Mouse (Mus musculus): Measurements from ENCODE around the gene Slc24a4. TPM values are rescaled to one million over a fixed set of nuclear protein-coding genes. Genes with fewer than 3 reads are reported as not detected.

Gene Slc24a4
- polyA plus RNA-seq, 1 experiment from 2014 or later, result 2.8 TPM

- no peaks in the 10 kb centered on the region for H3K27me3 ChIP-seq (replicated peaks)
- ATAC-seq (ENCODE audit: low FRiP score), result no peak
- no peaks in the 10 kb centered on the region for H3K9me3 ChIP-seq (replicated peaks)
- H3K27ac ChIP-seq (replicated peaks), result no peak overlapping the region
- H3K9ac ChIP-seq (replicated peaks), result no peak overlapping the region
- H3K4me2 ChIP-seq, result no peak overlapping the region
- peaks cover 6% of the 10 kb centered on the region; the same call in 1 of the 2 replicates for H3K4me1 ChIP-seq
- H3K36me3 ChIP-seq, result no peaks in the 10 kb centered on the region
- no peak overlapping the region for H3K4me3 ChIP-seq (replicated peaks)
- 71% methylated on average over 3 of the region's 3 CpGs for WGBS
Measured at GRCm38 (mm10) chr12:102251985-102252384, 123.5 kb downstream of the Slc24a4 start.

- Histone ChIP-seq H3K27me3 (replicated peaks) (no peaks in the 10 kb centered on the region), H3K4me1 (peaks cover 6% of the 10 kb centered on the region; the same call in 1 of the 2 replicates), H3K4me2 (no peak overlapping the region), H3K36me3 (no peaks in the 10 kb centered on the region), H3K27ac (replicated peaks) (no peak overlapping the region), H3K9ac (replicated peaks) (no peak overlapping the region), H3K4me3 (replicated peaks) (no peak overlapping the region), H3K9me3 (replicated peaks) (no peaks in the 10 kb centered on the region)
- WGBS, result 65% methylated on average over 1 of the region's 1 CpGs
- no peak for ATAC-seq (ENCODE audit: low FRiP score)
Measured at GRCm38 (mm10) chr12:102252525-102252924, 124.0 kb downstream of the Slc24a4 start.

- Histone ChIP-seq H3K27me3 (replicated peaks) (no peaks in the 10 kb centered on the region), H3K9me3 (replicated peaks) (no peaks in the 10 kb centered on the region), H3K4me2 (no peak overlapping the region), H3K9ac (replicated peaks) (no peak overlapping the region), H3K4me1 (peaks cover 6% of the 10 kb centered on the region; the same call in 1 of the 2 replicates), H3K27ac (replicated peaks) (no peak overlapping the region), H3K36me3 (no peaks in the 10 kb centered on the region), H3K4me3 (replicated peaks) (no peak overlapping the region)
- no peak for ATAC-seq (ENCODE audit: low FRiP score)
Measured at GRCm38 (mm10) chr12:102255012-102255411, 126.5 kb downstream of the Slc24a4 start.

GRCm38 (mm10) chr12:102258522-102259112 lies 130.1 kb downstream of the Slc24a4 start:
- no peak overlapping the region for H3K27ac ChIP-seq (replicated peaks)

DNA sequence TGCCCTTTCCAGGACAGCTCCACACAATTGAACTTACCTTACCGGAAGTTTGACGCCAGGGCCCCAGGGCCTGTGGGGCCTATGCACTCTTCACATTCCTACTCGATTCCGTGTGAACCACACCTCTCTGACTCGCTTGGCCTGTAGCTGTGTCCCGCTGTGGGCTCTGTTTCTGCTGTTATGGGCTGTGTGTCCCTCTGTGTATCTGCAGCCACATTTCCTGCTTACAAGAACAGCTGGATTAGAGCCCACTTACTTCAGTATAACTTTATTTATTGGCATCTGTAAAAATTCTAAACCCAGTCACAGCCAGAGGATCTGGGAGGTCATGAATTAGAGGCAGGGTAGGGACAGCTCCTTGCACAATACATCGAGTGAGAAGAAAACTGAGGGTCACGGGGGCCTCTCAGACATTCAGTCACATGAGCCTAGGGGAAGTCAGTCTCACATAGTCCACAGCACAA lies 133.4 kb downstream of the Slc24a4 start:
- H3K9ac ChIP-seq (replicated peaks), result no peak overlapping the region
- no peaks in the 10 kb centered on the region for H3K9me3 ChIP-seq (replicated peaks)
- ATAC-seq (ENCODE audit: low FRiP score), result no peak
- WGBS, result 71% methylated on average over 8 of the region's 8 CpGs
- no peak overlapping the region for H3K27ac ChIP-seq (replicated peaks)
- no peaks in the 10 kb centered on the region for H3K27me3 ChIP-seq (replicated peaks)
- H3K36me3 ChIP-seq, result no peaks in the 10 kb centered on the region
- no peak overlapping the region for H3K4me3 ChIP-seq (replicated peaks)
- no peak overlapping the region for H3K4me2 ChIP-seq
- no peaks in the 10 kb centered on the region for H3K4me1 ChIP-seq

More at GRCm38 (mm10) chr12:102258522-102259112, 130.1 kb downstream of the Slc24a4 start:
- Histone ChIP-seq H3K4me3 (replicated peaks) (no peak overlapping the region), H3K27me3 (replicated peaks) (no peaks in the 10 kb centered on the region), H3K4me1 (no peaks in the 10 kb centered on the region), H3K9me3 (replicated peaks) (no peaks in the 10 kb centered on the region), H3K36me3 (no peaks in the 10 kb centered on the region), H3K4me2 (no peak overlapping the region), H3K9ac (replicated peaks) (no peak overlapping the region)
- no peak for ATAC-seq (ENCODE audit: low FRiP score)
- WGBS, result 88% methylated on average over 3 of the region's 3 CpGs

GRCm38 (mm10) chr12:102262809-102263208 lies 134.3 kb downstream of the Slc24a4 start:
- no peak overlapping the region for H3K4me3 ChIP-seq (replicated peaks)
- H3K27ac ChIP-seq (replicated peaks), result no peak overlapping the region
- no peak overlapping the region for H3K9ac ChIP-seq (replicated peaks)
- ATAC-seq (ENCODE audit: low FRiP score), result no peak
- H3K36me3 ChIP-seq, result no peaks in the 10 kb centered on the region
- H3K4me2 ChIP-seq, result no peak overlapping the region
- no peaks in the 10 kb centered on the region for H3K9me3 ChIP-seq (replicated peaks)
- 92% methylated on average over 2 of the region's 2 CpGs for WGBS
- H3K27me3 ChIP-seq (replicated peaks), result no peaks in the 10 kb centered on the region
- H3K4me1 ChIP-seq, result no peaks in the 10 kb centered on the region

DNA sequence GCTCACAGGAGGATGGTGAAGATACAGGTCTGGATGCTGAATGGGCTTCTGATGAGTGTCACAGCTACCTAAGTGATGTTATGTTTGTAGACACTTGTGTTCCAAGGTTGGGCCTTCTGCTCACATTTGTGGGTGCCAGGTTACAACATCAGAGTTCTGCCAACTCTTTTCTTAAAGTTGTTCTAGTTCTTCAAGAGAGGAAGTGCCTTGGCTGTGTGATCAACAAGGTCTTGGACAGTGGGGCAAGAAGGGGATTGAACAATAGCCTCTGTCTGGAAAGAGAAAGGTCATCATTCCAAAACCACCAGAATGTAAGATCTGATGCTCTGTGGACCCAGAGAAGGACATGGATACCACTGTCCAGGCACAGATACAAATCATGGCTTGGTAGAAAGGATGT lies 134.7 kb downstream of the Slc24a4 start:
- no peak overlapping the region for H3K9ac ChIP-seq (replicated peaks)
- H3K4me2 ChIP-seq, result no peak overlapping the region
- H3K4me1 ChIP-seq, result no peaks in the 10 kb centered on the region
- no peak overlapping the region for H3K27ac ChIP-seq (replicated peaks)
- no peaks in the 10 kb centered on the region for H3K27me3 ChIP-seq (replicated peaks)
- ATAC-seq (ENCODE audit: low FRiP score), result no peak
- H3K36me3 ChIP-seq, result no peaks in the 10 kb centered on the region
- no peak overlapping the region for H3K4me3 ChIP-seq (replicated peaks)
- H3K9me3 ChIP-seq (replicated peaks), result no peaks in the 10 kb centered on the region

DNA sequence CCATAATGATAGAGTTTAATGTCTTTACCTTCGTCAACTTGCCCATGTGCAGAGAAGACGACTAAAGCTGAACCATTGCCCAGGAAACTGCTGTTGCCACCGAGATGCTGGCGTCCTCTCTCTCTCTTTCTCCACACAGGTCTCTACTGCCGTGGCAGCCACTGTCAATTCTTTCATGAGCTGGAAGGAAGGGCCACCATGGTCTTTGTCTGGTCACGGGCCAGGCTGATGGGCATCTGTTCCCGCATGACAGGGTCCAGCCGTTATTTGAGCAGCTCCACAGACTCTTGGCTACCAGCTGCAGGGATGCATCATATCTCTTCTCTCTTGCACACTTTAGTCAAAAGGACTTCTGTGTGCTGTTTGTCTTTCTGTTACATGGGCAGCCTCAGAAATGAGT lies 137.9 kb downstream of the Slc24a4 start:
- Histone ChIP-seq H3K4me3 (replicated peaks) (no peak overlapping the region), H3K27me3 (replicated peaks) (no peaks in the 10 kb centered on the region), H3K27ac (replicated peaks) (no peak overlapping the region), H3K36me3 (no peaks in the 10 kb centered on the region), H3K9ac (replicated peaks) (no peak overlapping the region), H3K4me1 (no peaks in the 10 kb centered on the region), H3K4me2 (no peak overlapping the region), H3K9me3 (replicated peaks) (no peaks in the 10 kb centered on the region)
- 86% methylated on average over 8 of the region's 8 CpGs for WGBS
- no peak for ATAC-seq (ENCODE audit: low FRiP score)

DNA sequence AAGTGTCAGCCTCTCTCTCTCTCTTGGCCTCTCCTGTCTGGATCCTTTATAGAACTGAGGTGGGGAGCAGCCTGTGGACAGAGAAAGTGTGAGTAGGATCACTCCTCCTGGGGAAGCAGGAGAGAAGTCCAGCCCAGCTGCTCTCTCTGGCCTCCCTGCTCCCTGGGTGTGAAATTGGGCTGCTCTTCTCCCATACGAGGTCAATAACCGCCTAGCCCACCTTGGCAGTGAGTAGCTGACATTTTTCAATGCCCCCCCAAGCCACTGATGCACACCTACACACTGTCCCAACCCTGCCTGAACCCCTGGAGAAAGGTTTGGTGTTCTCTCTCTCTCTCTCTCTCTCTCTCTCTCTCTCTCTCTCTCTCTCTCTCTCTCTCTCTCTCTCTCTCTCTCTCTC lies 140.6 kb downstream of the Slc24a4 start:
- no peak overlapping the region for H3K27ac ChIP-seq (replicated peaks)
- H3K9me3 ChIP-seq (replicated peaks), result no peaks in the 10 kb centered on the region
- 64% methylated on average over 2 of the region's 2 CpGs for WGBS
- no peaks in the 10 kb centered on the region for H3K4me1 ChIP-seq
- no peak overlapping the region for H3K9ac ChIP-seq (replicated peaks)
- H3K36me3 ChIP-seq, result no peaks in the 10 kb centered on the region
- no peaks in the 10 kb centered on the region for H3K27me3 ChIP-seq (replicated peaks)
- no peak overlapping the region for H3K4me2 ChIP-seq
- ATAC-seq (ENCODE audit: low FRiP score), result no peak
- no peak overlapping the region for H3K4me3 ChIP-seq (replicated peaks)

DNA sequence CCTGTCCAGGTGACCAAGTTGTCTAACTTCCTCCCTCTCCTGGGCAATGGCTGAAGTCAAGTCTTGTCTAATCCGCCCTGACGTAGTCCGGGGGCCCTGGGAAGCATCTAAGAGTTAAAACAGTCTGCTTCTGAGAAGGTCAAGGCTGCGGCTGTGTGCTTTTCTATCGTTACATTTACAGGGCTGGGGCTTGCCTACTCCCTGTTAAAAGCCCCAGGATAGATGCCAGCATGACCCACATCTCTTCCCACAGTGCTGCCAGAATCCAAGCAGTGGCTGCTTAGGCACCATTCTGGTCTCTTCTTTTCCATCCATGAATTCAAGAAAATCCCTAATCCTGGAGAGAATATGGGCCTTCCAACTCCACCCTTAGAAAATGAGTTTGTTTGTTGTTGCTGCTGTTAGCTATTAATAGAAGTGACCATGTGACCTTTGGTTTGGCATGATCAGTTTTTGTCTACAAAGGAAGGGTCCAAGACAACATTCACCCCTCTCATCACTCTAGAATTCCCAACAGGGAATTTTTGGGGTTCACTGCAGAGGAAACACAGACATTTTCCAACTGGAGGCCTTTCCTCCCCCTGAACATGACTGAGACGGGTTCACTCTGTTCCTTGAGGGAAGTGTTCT lies 142.4 kb downstream of the Slc24a4 start:
- Histone ChIP-seq H3K27ac (replicated peaks) (no peak overlapping the region), H3K4me3 (replicated peaks) (no peak overlapping the region), H3K4me2 (no peak overlapping the region), H3K36me3 (no peaks in the 10 kb centered on the region), H3K27me3 (replicated peaks) (no peaks in the 10 kb centered on the region), H3K9ac (replicated peaks) (no peak overlapping the region), H3K4me1 (no peaks in the 10 kb centered on the region), H3K9me3 (replicated peaks) (no peaks in the 10 kb centered on the region)
- 92% methylated on average over 6 of the region's 6 CpGs for WGBS
- no peak for ATAC-seq (ENCODE audit: low FRiP score)

GRCm38 (mm10) chr12:102271447-102271846 lies 142.9 kb downstream of the Slc24a4 start:
- ATAC-seq (ENCODE audit: low FRiP score), result no peak
- no peak overlapping the region for H3K27ac ChIP-seq (replicated peaks)
- no peak overlapping the region for H3K4me2 ChIP-seq
- no peak overlapping the region for H3K4me3 ChIP-seq (replicated peaks)
- no peaks in the 10 kb centered on the region for H3K36me3 ChIP-seq
- WGBS, result 84% methylated on average over 4 of the region's 4 CpGs
- no peaks in the 10 kb centered on the region for H3K27me3 ChIP-seq (replicated peaks)
- H3K4me1 ChIP-seq, result no peaks in the 10 kb centered on the region
- no peaks in the 10 kb centered on the region for H3K9me3 ChIP-seq (replicated peaks)
- H3K9ac ChIP-seq (replicated peaks), result no peak overlapping the region

GRCm38 (mm10) chr12:102275833-102276443 lies 147.4 kb downstream of the Slc24a4 start:
- Histone ChIP-seq H3K27me3 (replicated peaks) (no peaks in the 10 kb centered on the region), H3K9me3 (replicated peaks) (no peaks in the 10 kb centered on the region), H3K4me1 (no peaks in the 10 kb centered on the region), H3K4me3 (replicated peaks) (no peak overlapping the region), H3K36me3 (no peaks in the 10 kb centered on the region), H3K4me2 (no peak overlapping the region), H3K9ac (replicated peaks) (no peak overlapping the region), H3K27ac (replicated peaks) (no peak overlapping the region)
- no peak for ATAC-seq (ENCODE audit: low FRiP score)
- WGBS, result 63% methylated on average over 7 of the region's 7 CpGs
